Mouse (Mus musculus) olfactory bulb, adult 2 months (tissue): ENCODE measurements around the gene Gm42742.

Source experiments
- CTCF ChIP-seq: fragments of 200-500 bp; IDR thresholded peaks from 2 replicates; pipeline ENCODE4 v1.5.1; 2012; ENCODE audit warnings: low read depth, mild to moderate bottlenecking, low read length, moderate library complexity; ENCODE audit not compliant: insufficient read depth
- POLR2A ChIP-seq: fragments of 200-500 bp; IDR thresholded peaks from 2 replicates; pipeline ENCODE4 v1.6.1; 2012; ENCODE audit warnings: mild to moderate bottlenecking, low read depth, low read length, moderate library complexity; ENCODE audit not compliant: insufficient read depth

- TF ChIP-seq POLR2A (no peak), CTCF (peak; percentile 35; the same call in 1 of the 2 replicates)
Measured at GRCm38 (mm10) chr7:126986319-126986718, 34.6 kb downstream of the Gm42742 start.
